Mouse (Mus musculus) inflammation-experienced regulatory T-cells, adult 16 weeks (primary cell): ENCODE data around the gene Paqr3. TPM values are rescaled to one million over a fixed set of nuclear protein-coding genes. Genes with fewer than 3 reads are reported as not detected.

Experiments used
- polyA plus RNA-seq: library from polyadenylated mRNA; unstranded; fragments of 100-300 nt; shearing (Covaris generic); gene quantifications from one replicate; pipeline ENCODE4 v1.2.1, GENCODE M21; 2017

Paqr3 gene
- 1.4 TPM for polyA plus RNA-seq

DNA sequence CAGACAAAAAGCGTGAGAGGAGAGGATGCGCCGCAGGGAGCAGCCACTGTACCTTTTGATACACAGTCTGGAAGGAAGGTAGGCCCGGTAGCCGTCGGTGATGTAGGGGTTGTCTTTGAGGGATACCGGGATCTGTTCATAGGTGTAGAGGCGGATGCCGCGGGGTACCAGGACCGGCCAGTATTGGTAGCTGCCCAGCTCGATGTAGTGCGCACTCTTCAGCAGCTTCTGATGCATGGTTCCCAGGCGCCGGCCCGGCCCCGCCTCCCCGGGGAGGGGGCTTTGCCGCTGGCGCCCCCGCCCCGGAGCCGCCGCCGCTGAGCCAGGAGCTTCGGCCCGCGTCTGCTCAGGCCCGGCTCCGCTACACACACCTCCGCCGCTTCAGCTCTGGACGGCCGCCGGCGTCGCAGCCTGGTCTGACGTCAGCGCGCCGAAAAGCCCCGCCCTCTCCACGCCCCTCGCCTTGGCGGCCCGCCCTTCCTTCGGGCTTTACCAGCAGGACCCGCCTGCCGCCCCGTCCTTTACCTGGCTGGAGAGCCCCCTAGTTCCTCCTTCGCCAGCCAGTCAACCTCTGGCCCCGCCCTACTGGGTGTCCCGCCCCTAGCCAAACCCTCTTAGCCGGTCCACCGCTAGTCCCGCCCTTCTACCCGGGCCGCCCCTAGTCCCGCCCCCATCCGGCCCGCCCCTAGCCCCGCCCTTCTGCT, at the start of gene Paqr3:
Gene Paqr3 (minus strand): TSS at position 390 of the 704 bp plus-strand sequence.

Other genes with a start within 250 kb of the Paqr3 start
- gene Bmp2k, start 113.9 kb downstream of the Paqr3 start, polyA plus RNA-seq, result 2.7 TPM